Mouse (Mus musculus) kidney, adult 9 months (tissue): ENCODE data around the gene Blm.

ENCODE experiments used
- DNase-seq: peaks from one replicate; pipeline ENCODE4 v3.0.0; 2022

Gene Blm

DNA sequence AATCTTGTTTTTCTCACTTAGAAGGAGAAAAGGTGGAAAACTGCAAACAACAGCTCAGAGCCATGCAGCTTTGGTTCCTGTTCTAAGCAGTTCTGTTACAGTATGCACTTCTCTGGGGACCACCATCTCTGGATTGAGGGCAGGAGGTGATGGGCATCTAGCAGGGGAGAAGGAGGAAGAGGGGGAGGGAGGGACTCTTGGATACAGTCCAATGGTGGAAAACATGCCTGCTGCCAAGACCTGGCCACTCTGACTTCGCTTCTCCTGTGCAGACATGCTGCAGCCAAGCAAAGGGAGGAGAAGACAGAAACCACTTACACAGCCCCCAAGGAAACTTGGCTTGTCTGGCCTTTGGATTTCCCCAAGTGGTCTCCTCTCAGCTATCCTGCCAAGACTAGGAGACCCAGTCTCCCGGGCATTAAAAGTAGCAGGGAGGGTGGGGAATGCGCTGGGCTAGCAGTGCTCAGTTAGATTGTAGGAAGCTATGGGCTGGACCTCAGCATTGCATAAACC is 77.0 kb downstream of the Blm start:
- DNase-seq: no peak

DNA sequence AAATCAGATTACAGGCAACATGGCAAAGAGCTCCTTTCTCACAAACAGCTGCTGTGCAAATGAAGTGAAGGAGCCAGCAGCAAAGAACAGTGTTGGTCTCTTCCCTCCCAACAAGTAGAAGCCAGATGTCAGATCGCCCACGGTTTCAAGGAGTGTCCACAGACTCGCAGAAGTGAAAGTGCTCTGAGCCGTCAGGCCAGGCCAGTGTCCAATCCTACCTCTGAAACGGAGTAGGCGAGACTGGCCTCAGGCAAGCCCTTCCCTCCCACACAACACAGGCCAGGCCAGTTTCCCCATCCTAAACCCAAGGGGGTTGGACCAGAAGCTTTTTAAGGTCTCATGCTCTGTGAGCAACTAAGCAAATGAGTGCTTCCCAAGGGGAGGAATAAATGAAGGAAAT is 77.7 kb downstream of the Blm start:
- no peak for DNase-seq

DNA sequence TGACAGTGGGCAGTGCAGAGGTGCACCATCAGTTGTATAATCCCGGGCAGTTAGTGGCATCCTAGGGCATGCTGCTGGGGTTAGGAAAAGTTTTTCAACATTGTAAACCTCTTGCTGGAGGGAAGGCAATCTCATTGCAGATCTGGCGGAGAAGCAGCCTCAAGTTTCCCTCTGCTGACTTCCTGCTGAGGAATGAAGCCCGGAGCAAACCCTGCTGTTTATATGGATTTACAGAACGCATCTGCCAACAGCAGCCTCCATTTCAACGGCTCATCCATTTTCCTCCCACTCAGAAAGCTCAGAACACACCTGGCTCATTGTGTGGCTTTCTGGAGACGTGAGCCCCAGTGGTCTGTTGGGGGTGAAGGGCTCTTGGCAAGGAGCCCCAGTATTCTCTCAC is 78.6 kb downstream of the Blm start:
- no peak for DNase-seq

DNA sequence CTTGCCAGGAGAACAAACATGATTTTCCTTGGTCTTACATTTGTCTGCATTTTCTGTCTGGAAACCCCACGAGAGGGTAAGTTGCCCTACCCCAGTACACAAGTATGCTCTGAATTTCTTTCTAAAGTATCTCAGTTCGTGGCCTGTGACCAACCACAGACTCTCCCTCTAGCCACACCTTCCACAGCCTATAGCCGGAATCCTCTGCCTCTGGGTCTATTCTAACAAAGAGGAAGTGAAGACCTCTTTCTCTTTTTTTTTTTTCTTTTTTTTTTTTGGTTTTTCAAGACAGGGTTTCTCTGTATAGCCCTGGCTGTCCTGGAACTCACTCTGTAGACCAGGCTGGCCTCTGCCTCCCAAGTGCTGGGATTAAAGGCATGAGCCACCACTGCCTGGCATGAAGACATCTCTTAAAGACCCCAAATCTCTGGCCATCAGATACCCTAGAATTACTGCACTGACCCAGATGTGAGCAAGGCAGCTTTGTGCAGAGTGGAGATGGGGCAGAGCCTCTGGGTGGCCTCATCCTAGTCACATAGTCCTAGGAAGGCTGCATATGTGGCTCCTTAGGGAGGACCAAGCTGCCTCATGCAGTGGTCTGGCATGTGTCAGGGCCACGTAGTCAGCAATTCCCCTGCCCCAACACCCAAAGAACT is 79.3 kb downstream of the Blm start:
- DNase-seq: no peak

DNA sequence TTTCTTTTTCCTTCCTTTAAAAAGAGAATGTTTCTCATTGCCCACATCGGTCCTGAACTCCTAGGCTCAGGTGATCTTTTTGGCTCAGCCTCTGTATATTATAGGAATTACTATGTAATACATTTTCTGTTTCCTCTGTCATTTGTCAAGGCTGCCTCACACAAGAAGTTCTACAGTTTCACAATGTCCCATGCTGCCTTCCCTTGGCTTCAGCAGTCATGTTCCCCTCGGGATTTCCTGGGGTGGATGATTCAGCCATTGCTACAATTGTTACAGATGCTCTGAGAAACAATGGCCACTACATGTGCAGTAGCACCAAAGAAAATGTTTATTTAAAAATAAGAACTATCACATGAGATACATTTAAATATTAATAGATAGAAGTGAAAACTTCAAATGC is 80.1 kb downstream of the Blm start:
- no peak for DNase-seq

DNA sequence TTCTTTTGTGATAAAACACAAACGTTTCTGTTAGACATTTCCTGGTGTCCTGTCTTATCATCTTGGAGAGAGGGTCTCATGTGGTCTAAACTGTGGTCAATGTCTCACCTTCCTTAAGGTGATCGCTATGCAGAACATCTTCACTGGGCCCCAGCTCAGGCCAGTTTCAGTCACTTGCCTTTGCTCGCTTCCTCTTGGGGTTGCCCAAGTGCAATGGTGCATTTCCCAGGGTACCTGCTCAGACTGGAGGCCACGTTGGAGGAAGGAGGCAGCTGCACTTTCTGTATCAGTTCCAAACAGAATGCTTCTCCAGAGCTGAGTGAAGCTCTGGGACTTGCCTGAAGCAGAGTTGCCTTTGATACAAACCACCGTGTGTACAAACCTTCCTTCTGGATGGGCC is 80.9 kb downstream of the Blm start:
- DNase-seq: no peak

DNA sequence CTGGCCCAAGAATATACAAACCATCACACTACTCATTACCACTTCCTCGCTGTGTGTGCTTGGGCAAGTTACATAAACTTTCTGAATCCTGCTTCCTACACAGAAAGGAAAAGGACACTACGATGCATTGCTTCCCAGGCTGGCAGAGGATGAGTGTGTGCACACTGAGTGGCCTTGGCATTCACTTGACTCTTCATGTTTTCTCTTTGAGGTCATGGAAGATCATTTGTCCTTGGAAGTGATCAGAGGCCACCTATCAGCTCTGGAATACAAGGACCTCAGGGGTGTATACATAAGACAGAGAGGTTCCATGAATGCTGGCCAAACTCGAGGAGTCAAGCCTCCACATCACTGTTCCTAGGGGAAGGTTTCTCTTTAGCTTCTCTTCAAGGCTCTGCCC is 81.8 kb downstream of the Blm start:
- DNase-seq: no peak

DNA sequence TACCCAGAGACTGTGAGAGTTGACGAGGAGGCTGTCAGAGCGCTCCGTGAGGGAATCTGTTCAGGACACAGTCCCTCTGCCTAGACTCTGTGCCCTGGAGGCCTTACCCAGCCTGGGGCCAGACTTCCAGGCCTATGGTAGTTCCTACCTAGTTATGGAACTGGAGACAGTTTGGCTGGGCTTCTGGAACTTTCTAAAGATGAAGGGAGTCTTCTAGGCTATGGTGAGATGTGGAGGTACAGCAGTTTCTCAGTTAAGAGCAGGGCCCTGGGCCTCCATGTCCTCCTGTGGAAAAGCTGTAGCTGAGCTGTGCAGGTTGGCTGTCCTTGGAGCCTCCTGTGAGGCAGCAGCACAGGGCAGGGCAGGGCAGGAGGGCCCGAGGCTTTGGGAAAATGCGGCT is 82.7 kb downstream of the Blm start:
- no peak for DNase-seq

DNA sequence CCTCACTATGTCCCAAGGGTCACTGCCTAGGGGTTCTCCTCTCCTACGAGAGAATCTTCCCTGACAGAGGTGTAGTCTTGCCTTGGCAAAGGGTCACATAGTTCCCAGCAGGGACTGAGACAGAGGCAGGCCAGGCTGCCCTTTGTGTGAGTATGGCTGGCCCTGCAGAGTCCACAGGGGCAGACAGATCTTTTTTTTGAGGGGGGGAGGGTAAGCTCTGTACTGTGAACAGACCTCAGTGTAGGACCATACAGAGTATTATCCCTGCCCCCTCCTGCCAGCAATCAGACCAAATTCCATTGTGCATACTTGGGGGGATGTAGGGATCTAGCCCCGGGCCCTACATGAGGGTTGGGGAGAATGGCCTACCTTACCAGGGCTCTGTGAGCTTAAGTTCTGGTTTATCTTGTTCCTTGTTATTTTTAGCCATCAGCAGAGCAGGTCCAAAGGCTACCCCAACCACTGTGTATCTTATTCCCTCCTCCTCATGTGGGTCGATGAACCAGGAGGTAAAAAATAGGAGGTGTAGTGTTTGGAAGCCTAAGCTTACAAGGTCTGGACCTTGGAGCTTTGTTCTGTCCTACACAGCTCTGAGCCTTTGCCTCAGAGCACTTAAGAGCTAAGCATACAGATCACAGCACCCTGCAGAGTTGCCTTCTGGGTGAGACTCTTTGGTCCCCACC is 83.2 kb downstream of the Blm start:
- peak; percentile 41 for DNase-seq

DNA sequence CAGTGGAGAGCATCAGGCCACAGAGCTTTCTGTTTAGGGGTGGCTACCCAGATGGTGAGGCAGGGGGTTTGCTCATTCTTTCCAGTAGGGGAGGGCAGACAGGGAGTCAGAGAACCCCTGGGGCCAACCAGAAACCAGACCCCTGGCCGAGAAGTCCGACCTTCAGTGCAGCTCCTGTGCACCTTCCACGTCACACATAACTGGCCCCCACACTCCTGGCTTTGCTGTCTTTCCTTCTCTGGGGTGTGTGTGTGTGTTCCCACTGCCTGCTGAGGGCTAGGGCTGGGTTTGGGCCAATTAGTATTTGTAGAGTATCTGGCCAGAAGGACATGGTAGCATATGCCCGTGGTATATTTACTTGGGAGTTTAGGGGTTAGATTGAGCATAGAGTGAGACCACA is 84.6 kb downstream of the Blm start:
- no peak for DNase-seq

DNA sequence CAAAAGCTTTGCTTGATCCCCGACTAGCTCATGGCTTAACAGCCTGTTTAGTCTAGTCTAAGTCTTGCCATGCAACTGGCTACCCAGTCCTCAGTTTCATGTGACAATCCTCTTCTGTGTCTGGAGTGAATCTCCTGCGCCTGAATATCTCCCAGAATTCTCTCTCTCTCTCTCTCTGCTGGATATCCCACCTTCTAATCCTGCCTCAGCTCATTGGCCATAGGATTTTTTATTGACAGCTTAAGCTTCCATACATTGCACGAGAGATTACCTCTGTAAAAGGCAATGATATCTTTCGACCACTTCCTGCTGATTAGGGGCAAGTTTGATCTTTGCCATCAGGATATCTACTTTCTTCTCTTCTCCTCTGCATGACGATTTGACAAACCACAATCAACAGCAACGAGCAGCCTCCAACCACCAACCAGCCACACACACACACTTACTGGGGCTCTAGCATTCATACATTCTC is 85.3 kb downstream of the Blm start:
- no peak for DNase-seq

DNA sequence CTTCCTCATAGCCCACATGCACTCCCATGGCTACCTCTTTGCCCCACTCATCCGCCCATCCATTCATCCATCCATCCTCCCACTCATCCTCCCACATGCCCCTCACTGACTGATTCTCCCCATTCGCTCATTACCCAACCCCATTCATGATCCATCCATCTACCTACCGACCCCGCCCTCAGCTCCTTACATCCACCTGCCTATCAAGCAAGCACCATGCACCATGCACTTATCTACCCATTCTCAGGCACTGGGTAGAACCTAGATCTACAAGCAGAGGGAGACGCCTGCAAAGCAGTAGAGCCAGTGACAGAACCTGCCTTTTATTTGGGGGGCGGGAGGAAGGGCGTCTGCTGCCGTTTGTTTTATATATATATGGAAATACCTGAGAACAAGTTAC is 87.6 kb downstream of the Blm start:
- DNase-seq: no peak

DNA sequence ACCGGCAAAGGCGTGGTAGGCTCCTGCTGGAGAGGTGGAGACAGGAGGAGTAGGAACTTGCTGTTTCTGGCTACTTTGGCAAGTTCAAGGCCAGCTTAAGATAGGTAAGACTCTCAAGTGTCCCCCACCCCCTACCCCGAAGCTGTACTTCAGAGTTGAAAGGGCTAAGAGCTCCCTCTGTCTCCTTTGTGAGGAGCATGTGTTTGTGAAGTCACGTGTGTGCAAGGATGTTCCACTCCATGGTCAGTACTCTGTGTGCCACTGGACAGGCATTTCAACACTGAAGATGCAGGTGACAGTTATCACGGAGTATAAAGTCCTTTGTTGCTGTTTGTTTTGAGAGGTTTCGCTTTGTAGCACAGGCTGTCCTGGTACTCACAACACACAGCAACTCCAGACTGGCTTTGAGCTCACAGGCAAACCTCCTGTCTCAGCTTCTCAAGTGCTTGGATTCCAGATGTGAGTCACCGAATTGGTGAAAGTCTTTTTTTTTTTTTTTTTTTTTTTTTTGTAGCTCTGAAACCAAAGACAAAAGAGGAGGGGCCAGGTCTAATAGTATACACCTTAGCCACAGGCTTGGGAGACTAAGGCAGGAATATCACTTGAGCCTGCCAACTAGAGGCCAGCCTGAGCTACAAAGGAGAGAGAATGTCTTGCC is 88.6 kb downstream of the Blm start:
- no peak for DNase-seq

DNA sequence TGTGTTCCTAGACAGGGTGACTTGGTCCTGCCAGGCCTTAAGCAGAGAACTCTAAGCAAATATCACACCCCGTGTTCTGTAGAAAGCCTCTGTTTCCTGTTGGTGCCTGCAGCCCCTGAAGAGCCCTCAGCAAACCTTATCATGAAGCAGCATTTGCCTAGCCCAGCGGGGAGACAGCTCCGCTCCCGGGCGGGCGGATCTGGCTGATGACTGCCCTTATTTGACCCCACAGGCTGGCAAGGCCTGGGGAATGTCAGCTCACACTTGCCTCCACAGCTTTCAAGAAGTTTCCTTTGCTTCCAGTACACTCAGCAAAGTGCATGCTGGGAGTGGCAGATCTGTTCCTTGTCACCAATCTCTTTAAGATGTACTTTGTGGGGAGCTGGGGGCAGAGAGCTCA is 89.4 kb downstream of the Blm start:
- no peak for DNase-seq

DNA sequence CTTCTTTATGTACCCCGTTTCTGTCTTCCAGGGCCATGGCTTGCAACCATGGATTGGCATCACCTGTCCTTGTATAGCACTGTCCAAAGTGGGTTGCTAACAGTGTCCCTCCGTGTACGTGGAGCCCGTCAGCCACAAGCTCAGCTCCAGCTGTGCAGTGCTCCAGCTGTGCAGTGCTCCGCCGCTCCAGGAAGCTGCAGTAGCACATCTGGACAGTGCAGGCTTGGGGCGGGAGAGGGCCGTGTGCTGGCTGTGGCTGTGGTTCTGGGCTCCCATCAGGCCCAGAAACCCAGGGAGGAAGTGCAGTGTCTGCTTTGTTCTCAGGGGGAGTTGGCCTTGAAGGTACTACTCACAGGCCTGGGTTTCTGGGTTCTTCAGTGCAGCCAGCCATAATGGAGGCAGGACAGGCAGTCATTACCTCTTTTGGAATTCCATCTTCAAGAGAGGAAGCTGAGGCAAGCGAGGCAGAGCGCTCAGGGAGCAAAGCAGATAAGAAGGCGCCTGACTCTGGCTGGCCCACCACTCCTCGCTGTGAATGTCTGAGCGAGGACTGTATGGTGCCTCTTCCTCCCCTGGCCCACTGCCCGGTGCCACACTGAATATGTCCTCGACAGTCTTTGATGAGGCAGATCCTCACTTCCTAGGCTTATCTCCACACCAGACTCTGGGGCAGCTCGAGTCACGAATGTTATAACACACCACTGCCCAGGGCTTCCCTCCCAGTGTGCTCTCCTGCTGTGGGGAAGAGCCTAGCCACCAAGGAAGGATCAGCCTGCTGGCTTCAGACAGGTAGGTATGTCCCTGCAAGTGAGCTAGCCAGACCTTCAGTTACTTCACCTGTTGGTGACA is 90.3 kb downstream of the Blm start:
- DNase-seq: no peak

DNA sequence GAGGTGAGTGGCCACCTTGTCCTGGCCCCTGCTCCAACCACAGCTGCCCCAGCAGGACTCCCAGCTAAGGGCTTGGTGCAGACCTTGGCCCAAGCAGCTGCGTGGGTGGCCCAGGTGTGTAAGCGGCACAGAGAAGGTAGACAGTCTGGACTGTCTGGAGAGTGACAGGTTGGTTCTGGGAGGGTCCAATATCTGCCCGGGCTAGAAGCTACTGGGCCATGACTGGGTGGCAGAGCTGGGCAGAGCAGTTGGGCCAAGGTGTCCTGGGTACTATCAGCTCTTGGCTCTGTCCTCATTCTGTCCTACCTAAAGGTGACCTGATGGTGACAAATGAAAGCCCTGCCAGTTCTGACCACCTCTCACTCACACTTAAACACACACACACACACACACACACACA is 91.8 kb downstream of the Blm start:
- DNase-seq: no peak

DNA sequence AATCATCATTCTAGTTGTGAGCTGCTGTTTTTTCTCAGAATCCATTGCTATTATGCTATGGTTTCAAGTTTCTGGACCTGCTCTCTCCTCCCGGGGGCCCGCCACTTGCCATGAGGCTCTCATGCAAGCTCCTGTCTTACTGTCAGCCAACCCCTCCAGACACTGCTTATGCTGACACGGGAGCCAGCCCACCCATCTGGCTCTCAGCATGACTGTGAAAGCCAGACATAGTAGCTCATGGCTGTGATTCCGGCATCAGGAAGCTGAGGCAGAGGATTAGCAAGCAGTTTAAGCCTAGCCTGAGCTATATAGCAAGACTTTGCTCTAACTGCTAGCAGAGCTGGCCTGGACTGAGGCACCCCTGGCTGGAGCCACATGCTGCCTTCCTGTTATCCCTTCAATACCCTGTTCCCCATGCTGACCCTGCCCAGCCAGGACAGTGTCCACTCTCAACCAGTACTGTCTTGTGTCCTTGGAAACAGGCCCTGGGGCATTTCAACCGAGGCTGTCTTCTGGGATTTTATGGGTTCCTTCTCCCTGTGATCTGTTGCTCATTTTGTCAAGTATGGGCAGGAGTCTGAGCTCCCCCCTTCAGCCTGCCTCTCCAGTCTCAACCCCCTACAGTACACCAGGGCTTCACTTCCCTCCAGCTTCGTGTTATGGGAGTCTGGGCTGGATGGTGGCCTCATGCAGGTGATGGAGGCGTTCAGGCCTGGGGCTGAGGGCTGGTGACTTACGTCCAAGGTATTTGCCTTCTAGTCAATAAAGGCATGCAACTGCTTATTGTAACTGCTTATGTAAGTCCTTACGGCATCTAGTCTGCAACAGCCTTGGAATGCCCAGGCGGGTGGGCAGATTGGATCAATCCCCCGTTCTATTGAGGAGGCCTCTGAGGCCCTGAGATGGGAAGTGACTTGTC is 92.7 kb downstream of the Blm start:
- DNase-seq: no peak

DNA sequence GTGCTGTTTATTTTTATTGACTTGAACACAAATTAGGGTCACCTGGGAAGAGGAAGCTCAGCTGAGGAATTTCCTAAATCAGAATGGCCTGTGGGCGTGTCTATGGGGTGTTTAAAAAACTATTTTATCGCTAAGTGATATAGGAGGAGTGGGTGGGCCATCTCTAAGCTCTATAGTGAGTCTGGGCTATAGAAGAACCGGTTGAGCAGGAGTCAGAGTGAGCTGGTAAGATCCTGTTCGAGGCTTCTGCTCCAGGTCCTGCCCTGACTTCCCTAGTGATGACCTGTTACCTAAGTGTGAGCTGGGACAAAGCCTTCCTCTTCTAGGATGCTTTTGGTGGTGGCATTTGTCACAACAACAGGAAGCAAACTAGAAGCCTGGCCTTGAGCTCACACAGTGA is 94.2 kb downstream of the Blm start:
- no peak for DNase-seq

DNA sequence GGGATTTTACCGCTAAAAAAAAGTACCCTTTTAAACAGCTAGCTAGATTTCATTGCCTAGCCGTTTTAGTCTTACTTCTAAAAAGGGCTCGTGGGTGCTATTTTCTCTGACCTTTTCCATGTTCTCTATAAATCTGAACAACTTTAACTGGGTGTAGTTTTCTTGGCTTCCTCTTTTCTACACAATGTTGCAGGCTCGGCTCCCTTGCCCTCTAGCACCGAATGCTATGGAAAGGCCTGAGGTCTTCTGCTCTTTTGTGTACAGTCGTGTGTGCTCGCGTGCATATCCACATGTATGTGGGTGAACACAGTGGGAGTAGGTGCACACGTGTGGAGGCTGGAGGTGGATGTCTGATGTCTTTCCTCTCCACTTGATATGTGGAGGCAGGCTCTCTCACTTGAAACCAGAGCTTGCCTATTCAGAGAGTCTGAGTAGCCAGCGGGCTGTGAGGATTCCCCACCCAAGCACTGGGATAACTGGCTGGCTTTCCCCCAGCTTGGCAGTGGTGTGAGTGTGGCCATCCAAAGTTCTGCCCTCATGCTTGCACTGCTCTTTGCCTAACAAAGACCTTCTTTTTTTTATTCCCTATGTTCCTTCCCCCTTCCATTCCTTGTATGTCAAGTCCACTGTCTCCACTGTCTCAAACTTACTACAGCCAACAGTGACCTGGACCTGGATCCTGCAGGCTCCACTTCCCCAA is 95.0 kb downstream of the Blm start:
- no peak for DNase-seq

DNA sequence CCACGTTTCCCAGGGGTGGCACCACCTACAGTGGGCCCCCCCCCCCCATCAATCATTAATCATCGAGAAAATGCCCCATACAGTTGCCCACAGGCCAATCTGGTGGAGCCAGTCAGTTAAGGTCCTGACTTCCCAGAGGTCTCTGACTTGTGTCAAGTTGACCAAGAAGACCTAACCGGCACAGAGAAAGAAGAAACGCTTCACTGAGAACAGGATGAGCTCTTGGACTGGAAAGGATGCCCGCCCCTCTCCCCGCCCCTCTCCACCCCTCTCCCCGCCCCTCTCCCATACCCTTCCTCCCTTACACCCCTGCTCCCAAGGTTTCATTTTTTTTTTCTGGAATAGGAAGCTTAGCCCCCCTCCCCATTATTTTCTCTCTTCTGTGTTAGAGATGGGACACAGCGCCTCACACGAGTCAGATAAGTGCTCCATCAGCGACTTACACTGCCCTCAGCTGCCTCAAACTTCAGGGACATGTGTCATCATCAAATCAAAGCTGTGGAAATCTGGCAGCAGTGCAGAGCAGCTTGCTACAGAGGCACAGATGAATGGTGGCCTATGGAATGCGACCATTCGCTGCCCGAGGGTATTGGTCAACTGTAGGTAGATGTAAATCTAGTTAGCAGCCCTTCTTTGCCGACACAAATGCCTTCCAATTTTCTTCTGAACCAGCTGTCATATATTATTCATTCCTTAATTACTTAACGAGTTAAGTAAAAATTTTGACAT is 95.7 kb downstream of the Blm start:
- peak; percentile 40 for DNase-seq

DNA sequence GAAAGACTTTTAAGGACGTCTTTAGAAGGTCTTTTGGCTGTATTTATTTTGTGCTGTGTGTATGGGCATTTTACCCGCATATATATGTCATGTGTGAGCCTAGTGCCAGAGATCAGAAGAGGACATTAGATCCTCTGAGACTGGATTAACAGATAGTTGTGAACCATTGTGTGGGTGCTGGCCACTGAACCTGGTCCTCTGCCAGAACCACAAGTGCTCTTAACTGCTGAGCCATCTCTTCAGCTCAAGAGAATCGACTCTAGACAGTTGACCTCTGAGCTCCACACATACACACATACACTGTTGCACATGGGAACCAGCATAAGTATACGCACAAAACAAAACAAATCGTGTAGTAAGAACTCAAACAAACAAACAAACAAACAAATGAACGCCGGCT is 98.3 kb downstream of the Blm start:
- DNase-seq: peak; percentile 46
